Mouse (Mus musculus) forebrain, embryonic 13.5 days (tissue): ENCODE data around the gene Alkbh2. TPM values are rescaled to one million over a fixed set of nuclear protein-coding genes. Genes with fewer than 3 reads are reported as not detected.
A peak's percentile ranks its signal among the peaks of the same experiment; 100 is the strongest.

Source experiments
- ATAC-seq: fragments of 200-750 bp; cut with Nextera tagmentation; 2 replicates; pipeline ENCODE4 v1.8.0; 2017
- H3K27ac ChIP-seq: fragments of 300-500 bp; sonication (generic); 2 replicates; pipeline ENCODE4 v1.5.1; 2015; ENCODE audit warnings: inconsistent platforms, mild to moderate bottlenecking, moderate library complexity
- H3K27me3 ChIP-seq: fragments of 300-500 bp; sonication (generic); 2 replicates; pipeline ENCODE4 v1.6.1; 2015; ENCODE audit warnings: mild to moderate bottlenecking, inconsistent platforms
- H3K36me3 ChIP-seq: fragments of 300-500 bp; sonication (generic); 2 replicates; pipeline ENCODE4 v1.6.1; 2015; ENCODE audit warnings: mild to moderate bottlenecking, inconsistent platforms; ENCODE audit not compliant: poor library complexity, severe bottlenecking
- H3K4me1 ChIP-seq: fragments of 300-500 bp; sonication (generic); 2 replicates; pipeline ENCODE4 v1.6.1; 2015; ENCODE audit warnings: inconsistent platforms
- H3K4me2 ChIP-seq: fragments of 300-500 bp; sonication (generic); 2 replicates; pipeline ENCODE4 v1.6.1; 2015; ENCODE audit warnings: inconsistent platforms, mild to moderate bottlenecking, moderate library complexity
- H3K4me3 ChIP-seq: fragments of 300-500 bp; sonication (generic); 2 replicates; pipeline ENCODE4 v1.5.1; 2015; ENCODE audit warnings: mild to moderate bottlenecking, inconsistent platforms
- H3K9ac ChIP-seq: fragments of 300-500 bp; sonication (generic); 2 replicates; pipeline ENCODE4 v1.6.1; 2015; ENCODE audit warnings: mild to moderate bottlenecking, inconsistent platforms
- H3K9me3 ChIP-seq: fragments of 300-500 bp; sonication (generic); replicated peaks from 2 replicates; pipeline ENCODE4 v1.6.1; 2016; ENCODE audit warnings: inconsistent platforms
- WGBS: fragments of 180-500 bp; shearing (Covaris S2); methylation state at CpG from one replicate; pipeline ENCODE4 v1.1.7; 2015; 5-methylcytosine and 5-hydroxymethylcytosine counted together
- polyA plus RNA-seq: library from polyadenylated mRNA; unstranded; fragments of >200 nt; fragmentation: Nextera tagmentation; extraction: Ambion mirVana; gene quantifications from 2 replicates; pipeline ENCODE4 v1.2.1, GENCODE M21; 2015

The Alkbh2 gene
- polyA plus RNA-seq, 1 experiment from 2014 or later: 9.0 TPM

DNA sequence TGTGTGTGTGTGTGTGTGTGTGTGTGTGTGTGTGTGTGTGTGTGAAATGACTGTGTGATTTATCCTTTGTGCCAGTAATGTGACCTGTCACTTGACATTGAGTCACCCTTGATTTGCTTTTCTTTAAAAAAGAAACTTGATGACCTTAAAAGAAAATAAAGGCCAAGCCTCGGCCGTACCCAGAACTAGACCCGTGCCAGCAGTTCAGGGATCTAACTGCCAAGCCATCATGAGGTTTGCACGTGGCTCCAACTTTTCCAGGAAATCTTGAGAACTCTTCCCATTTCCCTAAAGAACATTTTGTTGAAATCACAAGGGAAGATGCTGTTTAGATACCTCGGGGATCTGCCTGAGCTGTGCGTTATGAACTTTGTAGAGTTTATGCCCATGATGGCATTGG, 33.4 kb upstream of the Alkbh2 start:
- no peak overlapping the region for H3K4me3 ChIP-seq
- 87% methylated on average over 6 of the region's 6 CpGs for WGBS
- no peaks in the 10 kb centered on the region for H3K4me1 ChIP-seq
- no peak for ATAC-seq
- H3K36me3 ChIP-seq: no peaks in the 10 kb centered on the region
- no peak overlapping the region for H3K9ac ChIP-seq
- no peak overlapping the region for H3K4me2 ChIP-seq
- no peaks in the 10 kb centered on the region for H3K27me3 ChIP-seq
- no peaks in the 10 kb centered on the region for H3K9me3 ChIP-seq
- no peak overlapping the region for H3K27ac ChIP-seq

DNA sequence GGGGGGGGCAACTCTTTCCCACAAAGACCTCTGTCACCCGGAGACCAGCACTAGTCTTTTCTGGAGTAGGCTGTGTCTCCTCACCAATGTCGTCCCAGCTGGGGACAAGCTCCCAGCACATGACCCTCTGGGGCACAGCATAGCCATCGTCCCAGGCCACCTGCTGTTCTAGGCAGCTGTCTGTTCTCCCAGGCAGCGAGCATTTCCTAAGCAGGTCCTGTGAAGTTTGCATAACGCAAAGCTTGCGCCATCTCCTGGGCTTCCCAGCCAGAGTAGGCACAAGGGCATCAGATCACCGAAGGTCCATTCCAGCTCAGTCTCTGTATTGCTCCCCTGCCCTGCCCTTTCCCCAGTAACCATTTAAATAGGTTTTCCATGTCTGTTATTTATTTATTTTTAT, 29.2 kb upstream of the Alkbh2 start:
- Histone ChIP-seq H3K27ac (no peak overlapping the region), H3K4me2 (no peak overlapping the region), H3K9ac (no peak overlapping the region), H3K36me3 (no peaks in the 10 kb centered on the region), H3K4me3 (no peak overlapping the region), H3K4me1 (no peaks in the 10 kb centered on the region), H3K27me3 (0 out of 2 replicates have a peak, but pooled peaks cover 4% of the 10 kb centered on the region), H3K9me3 (no peaks in the 10 kb centered on the region)
- ATAC-seq: no peak
- WGBS: 55% methylated on average over 7 of the region's 7 CpGs

DNA sequence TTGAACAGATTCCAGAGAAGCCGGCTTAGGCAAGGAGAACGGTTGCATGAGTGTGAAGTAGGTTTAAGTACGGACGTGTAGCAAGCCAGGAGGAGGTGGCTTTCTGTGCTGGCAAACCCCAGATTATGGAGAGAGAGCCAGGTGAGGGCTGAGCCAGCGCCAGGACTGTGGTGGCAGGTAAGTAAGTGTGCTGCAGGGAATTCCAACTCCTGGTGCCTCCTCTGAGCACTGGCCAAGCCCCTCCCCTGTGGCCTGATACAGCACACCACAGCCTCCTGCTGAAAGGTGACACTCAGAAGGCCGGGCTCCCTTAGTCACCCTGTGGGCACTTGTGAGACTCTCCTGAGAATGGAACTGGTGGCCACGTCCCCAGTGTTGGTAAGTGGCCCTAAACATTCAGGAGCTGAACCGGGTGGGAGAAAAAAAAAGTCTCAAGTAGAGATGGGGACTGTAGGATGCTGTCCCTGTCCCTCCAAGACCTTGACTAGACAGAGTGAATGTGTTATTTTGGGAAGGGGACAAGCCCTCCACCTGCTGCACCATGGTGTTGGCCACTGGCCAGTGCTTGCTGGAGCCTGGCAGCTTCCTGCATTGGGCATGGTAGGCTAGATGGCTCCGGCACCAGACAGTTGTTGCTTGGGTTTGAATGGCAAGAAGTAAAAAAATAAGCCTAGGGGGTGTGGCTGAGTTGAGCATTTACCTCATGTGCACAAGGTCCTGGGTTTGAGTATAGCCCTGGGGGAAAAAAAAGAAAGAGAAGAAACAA, 27.3 kb upstream of the Alkbh2 start:
- no peak overlapping the region for H3K27ac ChIP-seq
- H3K36me3 ChIP-seq: no peaks in the 10 kb centered on the region
- no peaks in the 10 kb centered on the region for H3K4me1 ChIP-seq
- H3K4me2 ChIP-seq: no peak overlapping the region
- no peaks in the 10 kb centered on the region for H3K9me3 ChIP-seq
- WGBS: 64% methylated on average over 9 of the region's 9 CpGs
- H3K27me3 ChIP-seq: 0 out of 2 replicates have a peak, but pooled peaks cover 4% of the 10 kb centered on the region
- no peak overlapping the region for H3K4me3 ChIP-seq
- no peak for ATAC-seq
- no peak overlapping the region for H3K9ac ChIP-seq

DNA sequence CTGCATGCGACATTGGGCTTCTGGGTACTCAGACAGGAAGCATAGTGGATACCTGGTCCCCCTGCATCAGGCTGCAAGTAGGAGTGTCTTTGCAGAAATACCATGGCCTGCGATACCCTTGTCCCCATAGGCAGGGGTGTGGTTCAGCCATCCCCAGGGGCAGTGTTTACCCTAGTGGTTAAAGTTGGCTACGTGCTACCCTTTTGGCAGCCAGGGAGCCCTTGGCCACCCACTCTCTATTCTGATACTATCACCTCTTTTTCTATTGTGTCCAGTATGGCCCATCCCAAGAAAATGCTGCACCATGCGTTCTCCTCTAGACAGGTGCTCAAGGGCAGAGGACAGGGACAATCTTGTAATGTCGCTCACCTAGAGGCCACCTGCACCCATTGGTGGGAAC, 26.7 kb upstream of the Alkbh2 start:
- 81% methylated on average over 5 of the region's 5 CpGs for WGBS
- Histone ChIP-seq H3K4me3 (no peak overlapping the region), H3K4me2 (no peak overlapping the region), H3K4me1 (no peaks in the 10 kb centered on the region), H3K27ac (no peak overlapping the region), H3K9me3 (no peaks in the 10 kb centered on the region), H3K27me3 (0 out of 2 replicates have a peak, but pooled peaks cover 4% of the 10 kb centered on the region), H3K9ac (no peak overlapping the region), H3K36me3 (no peaks in the 10 kb centered on the region)
- no peak for ATAC-seq

DNA sequence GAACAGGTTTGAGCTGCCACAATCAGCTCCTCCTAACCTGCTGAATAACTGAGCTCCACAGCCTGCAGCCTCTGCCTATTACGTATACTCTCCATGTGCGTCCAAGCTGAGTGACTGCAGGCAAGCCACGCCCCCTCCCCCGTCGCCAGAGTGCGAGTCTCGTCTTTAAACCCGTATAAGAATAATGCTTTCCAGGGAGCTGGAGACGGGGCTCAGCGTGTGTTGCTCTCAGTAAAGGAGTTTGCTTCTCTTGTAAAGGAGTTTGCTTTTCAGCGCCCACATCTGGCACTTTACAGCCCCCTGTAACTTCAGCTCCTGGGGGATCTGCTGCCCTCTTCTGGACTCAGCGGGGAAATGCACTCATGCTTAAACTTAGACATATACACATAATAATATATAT, 25.5 kb upstream of the Alkbh2 start:
- no peaks in the 10 kb centered on the region for H3K4me1 ChIP-seq
- peak overlapping the region; percentile 41 for H3K4me2 ChIP-seq
- H3K9me3 ChIP-seq: no peaks in the 10 kb centered on the region
- H3K27ac ChIP-seq: no peak overlapping the region
- peak overlapping the region; percentile 27 for H3K4me3 ChIP-seq
- 0 out of 2 replicates have a peak, but pooled peaks have one; percentile 51 for ATAC-seq
- 0 out of 2 replicates have a peak, but pooled peaks cover 4% of the 10 kb centered on the region for H3K27me3 ChIP-seq
- H3K36me3 ChIP-seq: no peaks in the 10 kb centered on the region
- H3K9ac ChIP-seq: no peak overlapping the region
- 2% methylated on average over 12 of the region's 12 CpGs for WGBS

DNA sequence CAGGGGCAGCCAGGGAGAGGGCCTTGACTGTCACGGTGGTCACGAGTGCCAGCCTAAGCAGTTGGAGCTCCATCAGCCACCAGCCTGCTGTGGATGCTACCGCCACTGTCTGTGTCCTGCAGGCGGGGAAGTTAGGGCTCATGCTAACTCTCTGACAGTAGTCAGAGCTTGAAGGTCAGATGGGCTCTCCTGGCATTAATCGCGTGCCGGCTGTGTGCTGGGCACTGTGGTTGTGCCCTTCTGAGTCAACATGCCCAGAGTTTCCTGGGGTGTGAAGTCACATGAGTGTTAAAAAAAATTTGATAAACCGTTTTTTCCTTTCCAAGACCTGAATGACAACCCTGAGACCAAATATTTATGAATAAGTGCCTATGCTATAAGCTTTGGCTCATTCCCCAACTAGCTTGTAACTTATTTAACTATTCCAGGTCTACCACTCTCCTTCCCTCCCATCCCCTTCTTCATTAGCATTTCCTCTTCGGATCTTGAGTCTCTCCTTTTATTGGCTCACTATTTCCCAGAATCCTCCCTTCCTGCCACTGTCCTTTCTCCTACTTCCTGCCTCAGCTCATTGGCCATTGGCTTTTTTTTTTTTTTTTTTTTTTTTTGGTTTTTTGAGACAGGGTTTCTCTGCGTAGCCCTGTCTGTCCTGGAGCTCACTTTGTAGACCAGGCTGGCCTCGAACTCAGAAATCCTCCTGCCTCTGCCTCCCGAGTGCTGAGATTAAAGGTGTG, 24.5 kb upstream of the Alkbh2 start:
- WGBS: 88% methylated on average over 12 of the region's 12 CpGs

DNA sequence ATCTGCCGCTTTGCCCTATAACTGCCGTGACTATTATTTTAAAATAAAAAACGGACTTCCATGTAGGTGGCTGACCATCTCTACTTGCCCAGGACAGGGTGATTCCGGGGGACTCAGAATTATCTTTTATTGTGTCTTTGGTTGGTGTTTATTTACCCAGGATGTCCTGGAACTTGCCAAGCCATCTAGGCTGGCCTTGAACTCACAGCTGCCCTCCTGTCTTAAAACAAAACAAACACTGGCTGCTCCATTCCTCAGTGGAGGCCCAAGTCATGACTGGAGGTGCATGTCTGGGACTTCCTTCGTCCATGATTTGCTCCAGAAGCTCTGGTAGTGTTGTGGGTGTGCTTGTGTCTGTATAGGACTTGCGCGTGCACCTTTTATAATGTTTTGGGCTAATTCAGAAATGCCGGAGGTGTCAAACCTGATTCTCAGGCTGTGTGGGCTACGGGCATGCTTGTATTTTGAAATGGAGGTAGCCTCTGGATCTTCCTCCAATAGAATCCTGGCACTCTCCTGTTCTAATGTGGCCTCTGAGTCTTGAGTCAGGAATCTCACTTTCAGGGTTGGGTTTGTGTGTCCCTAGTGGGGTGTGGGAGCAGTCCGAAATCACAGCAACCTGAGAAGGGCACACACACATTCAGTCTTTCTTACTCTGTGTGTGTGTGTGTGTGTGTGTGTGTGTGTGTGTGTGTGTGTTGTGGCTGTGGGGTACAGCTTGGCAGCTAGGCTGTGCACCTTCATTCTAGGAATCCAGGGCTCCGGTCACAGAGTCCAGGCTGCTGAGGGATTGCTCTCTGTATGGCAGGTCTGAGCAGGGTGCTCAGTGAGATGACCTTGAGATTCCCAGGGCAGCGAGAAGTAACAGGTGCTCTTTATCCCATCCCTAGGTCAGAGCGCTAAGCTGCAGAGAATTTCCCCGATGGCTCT, 19.3 kb upstream of the Alkbh2 start:
- ATAC-seq: no peak
- no peaks in the 10 kb centered on the region for H3K4me1 ChIP-seq
- no peak overlapping the region for H3K9ac ChIP-seq
- H3K9me3 ChIP-seq: no peaks in the 10 kb centered on the region
- H3K27me3 ChIP-seq: no peaks in the 10 kb centered on the region
- H3K27ac ChIP-seq: no peak overlapping the region
- 86% methylated on average over 14 of the region's 14 CpGs for WGBS
- H3K36me3 ChIP-seq: no peaks in the 10 kb centered on the region
- no peak overlapping the region for H3K4me2 ChIP-seq
- H3K4me3 ChIP-seq: no peak overlapping the region

More for the DNA sequence above, 24.5 kb upstream of the Alkbh2 start:
- H3K27ac ChIP-seq: no peak overlapping the region
- H3K27me3 ChIP-seq: 0 out of 2 replicates have a peak, but pooled peaks cover 4% of the 10 kb centered on the region
- no peaks in the 10 kb centered on the region for H3K36me3 ChIP-seq
- ATAC-seq: no peak
- no peaks in the 10 kb centered on the region for H3K4me1 ChIP-seq
- no peaks in the 10 kb centered on the region for H3K9me3 ChIP-seq
- H3K9ac ChIP-seq: no peak overlapping the region
- H3K4me2 ChIP-seq: no peak overlapping the region
- H3K4me3 ChIP-seq: no peak overlapping the region

DNA sequence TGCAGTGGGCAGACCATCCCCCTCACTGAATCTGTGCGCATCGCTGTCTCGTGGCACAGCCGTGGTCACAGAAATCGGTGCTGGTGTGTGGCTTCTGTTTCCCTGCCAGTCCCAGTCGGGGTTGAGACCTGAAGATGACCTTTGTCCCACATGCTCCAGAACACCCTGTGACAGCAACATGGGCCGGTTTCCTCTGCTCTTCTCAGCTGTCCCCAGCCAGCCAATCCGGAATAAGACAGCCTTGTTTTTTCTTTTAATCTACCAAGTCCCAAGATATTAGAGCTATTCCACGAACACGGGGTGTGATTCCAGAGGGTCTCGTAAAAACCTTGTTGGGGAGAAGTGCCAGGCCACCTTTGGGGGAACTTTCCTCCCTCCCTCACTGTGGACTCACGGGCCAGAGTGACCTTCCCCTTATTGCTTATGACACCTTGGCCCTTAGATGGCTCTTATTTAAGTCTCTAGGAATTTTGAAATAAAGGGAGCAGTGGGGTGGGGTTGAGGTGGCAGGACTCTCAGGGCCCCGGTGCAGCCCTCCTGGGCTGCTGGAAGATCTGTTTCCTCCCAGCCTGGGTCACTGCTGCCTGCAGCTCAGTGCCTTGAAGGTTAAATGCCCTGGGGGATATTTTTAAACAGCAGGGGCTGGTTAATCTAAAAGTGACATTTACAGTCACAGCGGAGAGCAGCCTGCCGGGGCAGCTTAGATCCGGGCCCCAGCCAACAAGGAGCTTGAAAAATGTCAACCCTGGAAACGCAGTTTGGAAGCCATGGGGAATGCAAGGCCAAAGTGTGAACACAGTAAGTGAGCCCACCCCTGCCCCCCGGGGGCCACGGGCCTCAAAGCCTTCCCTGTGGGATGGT, 18.2 kb upstream of the Alkbh2 start, which contains the start of gene Acacb:
Acacb (plus strand) TSS at position 508 of the 861 bp plus-strand sequence.
- no peaks in the 10 kb centered on the region for H3K9me3 ChIP-seq
- H3K4me1 ChIP-seq: no peaks in the 10 kb centered on the region
- no peak for ATAC-seq
- no peak within 1 kb of the TSS for H3K4me3 ChIP-seq
- no peaks in the 10 kb centered on the region for H3K27me3 ChIP-seq
- H3K4me2 ChIP-seq: no peak within 1 kb of the TSS
- no peak within 1 kb of the TSS for H3K27ac ChIP-seq
- 61% methylated on average over 19 of the region's 19 CpGs for WGBS
- H3K9ac ChIP-seq: no peak within 1 kb of the TSS
- H3K36me3 ChIP-seq: no peaks in the 10 kb centered on the region

DNA sequence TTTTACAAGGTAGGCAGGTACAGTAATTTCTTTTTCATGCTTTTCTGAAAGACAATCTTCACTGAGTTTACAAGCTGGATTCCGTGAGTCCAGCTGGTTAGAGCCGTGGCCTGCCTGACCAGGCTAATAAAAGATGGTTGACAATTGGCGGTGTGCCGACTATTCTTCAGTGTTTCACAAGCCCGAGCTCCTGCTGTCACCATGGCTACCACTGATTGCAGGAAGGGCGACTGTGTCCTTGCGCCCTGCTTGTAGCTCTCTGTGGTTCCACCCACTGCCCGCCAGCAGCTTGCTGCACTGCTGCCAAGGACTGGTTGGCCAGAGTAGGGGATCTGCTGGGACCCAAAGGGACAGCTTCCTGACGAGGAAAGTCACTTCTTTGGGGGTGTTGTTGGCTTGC, 11.2 kb upstream of the Alkbh2 start:
- no peaks in the 10 kb centered on the region for H3K27me3 ChIP-seq
- peak overlapping the region; percentile 87 for H3K27ac ChIP-seq
- peak; percentile 84 for ATAC-seq
- peaks cover 32% of the 10 kb centered on the region for H3K4me1 ChIP-seq
- H3K9me3 ChIP-seq: no peaks in the 10 kb centered on the region
- H3K36me3 ChIP-seq: peaks cover 37% of the 10 kb centered on the region
- H3K4me3 ChIP-seq: no peak overlapping the region
- H3K9ac ChIP-seq: no peak overlapping the region
- WGBS: 15% methylated on average over 9 of the region's 9 CpGs
- peak overlapping the region; percentile 17 for H3K4me2 ChIP-seq

DNA sequence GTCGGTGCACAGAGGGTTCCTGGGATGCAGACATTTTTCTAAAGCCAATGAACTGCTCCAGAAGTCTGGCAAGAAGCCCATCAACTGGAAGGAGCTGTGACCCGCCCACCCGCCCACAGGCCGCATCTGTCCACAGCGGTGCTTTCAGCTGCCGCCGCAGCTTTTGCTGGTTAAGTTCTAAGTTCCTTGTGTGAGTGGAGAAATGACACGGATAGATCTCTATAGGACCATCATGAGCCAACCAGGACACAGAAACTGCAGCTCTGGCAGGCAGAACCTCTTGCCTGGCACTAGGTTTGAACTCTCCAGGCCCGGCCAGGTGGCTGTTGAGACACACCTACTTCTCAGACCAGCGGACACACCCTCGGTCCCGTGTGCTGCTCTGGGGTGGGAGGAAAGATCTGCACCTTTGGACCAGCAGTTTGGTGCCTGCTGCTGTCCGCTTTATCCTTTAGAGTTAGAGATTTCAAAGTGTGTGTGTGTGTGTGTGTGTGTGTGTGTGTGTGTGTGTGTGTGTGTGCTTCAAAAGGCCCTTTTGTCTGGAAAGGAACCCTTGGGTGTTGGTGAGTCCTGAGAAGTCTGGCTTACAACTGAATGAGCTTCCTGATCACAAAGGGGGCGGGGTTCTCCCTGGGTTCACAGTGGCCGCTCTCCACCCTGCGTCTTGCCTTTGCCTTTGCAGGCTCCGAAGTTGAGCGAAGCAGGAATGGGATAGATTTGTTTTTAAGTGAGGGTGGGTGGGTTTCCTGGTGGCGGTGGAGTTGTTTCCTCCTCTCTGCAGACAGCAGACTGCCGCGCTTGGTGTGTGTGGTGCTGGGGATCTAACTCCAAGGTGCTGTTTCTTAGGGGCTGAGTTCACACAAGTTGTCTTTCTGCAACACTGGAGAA, 10.5 kb upstream of the Alkbh2 start:
- Histone ChIP-seq H3K36me3 (peaks cover 40% of the 10 kb centered on the region), H3K4me1 (peaks cover 38% of the 10 kb centered on the region), H3K27me3 (no peaks in the 10 kb centered on the region), H3K27ac (peak overlapping the region; percentile 87), H3K9ac (no peak overlapping the region), H3K9me3 (no peaks in the 10 kb centered on the region), H3K4me3 (no peak overlapping the region), H3K4me2 (peak overlapping the region; percentile 17)
- peak; percentile 43; the same call in 1 of the 2 replicates for ATAC-seq
- WGBS: 66% methylated on average over 21 of the region's 21 CpGs
